Mouse (Mus musculus): ENCODE data around the gene Rnf135. TPM values are rescaled to one million over a fixed set of nuclear protein-coding genes. Genes with fewer than 3 reads are reported as not detected.
A peak's percentile ranks its signal among the peaks of the same experiment; 100 is the strongest.

Rnf135 gene
- total and polyA plus RNA-seq, 3 experiments: 10.9 to 12.4 (median 11.3) TPM

DNA sequence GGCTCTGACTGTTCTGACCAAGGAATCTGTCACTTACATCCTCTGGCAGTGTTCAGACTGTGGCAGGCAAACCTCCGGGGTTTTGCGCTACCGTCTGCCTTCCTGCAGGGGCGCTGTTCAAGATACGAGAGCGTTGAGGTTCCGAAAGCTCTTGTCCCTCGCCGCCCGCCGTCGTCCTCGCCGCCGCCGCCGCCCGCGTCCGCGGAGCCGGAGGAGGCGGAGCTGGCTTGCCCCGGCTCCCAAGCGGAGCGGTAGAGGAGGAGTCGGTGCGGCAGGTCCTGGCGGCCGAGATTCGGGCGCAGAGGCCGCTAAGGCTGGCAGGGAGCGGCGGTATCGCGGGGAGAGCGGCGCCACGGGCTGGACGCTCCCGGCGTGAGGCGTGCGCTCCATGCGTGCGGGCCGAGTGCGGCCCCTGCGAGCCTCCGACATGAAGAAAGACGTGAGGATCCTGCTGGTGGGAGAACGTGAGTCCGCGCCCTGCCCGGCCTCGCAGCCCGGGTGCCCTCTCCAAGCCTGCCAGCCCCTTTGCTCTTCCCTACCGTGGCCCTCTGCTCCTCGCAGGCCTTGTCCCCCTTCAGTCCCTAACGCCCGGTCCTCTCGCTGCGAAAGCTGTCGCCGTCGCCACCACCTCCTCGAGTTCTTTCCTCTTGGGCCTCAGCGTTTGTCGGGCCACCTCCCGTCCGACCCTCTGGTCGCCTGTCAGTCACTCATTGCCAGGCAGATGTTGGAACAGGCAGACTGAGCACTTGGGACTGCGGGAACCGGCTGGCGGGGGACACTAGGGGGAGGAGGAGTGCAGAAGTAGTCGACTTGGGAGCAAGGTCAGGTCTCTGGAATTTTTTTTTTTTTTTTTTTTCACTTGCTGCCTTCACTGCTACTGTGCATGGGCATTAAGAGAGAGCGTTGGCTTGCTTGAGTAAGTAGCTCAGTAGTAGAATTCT is 25.5 kb downstream of the Rnf135 start, which contains the start of gene Rhot1 (continued):
- TF ChIP-seq USF2 (conservative IDR thresholded peaks at IDR 0.05; ENCODE audit: low read depth, low read length): no peak

DNA sequence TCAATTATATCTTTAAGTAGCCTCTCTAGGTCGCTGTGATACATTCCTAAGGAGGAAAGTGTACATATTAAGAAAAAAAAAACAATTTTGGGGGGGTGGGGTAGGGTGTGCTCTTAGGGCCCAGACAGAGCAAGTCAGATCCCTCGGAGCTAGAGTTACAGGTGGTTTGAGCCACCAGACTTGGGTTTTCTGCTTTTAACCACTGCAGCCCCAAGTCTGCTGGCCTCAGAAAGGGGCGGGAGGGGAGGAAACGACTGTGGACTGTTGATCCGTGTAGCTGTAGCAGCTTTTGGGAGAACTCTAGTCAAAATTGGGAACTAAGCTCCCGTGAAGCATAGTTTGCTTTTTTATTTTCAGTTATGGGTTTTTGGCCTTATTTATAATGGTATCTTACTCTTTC is 26.7 kb downstream of the Rnf135 start:
- Histone ChIP-seq H3K36me3 (replicated peaks in 1 of 2; ENCODE audit: control insufficient read depth in 1 of 2, insufficient read depth in 1 of 2, low read length in 1 of 2) (peaks cover 12 to 34% of the 10 kb centered on the region in 2 experiments), H3K79me2 (replicated peaks; ENCODE audit: control insufficient read depth, extremely low read depth, insufficient read depth, poor library complexity, severe bottlenecking) (peaks cover 22% of the 10 kb centered on the region), H3K27ac (ENCODE audit: insufficient read depth, low read depth) (no peak overlapping the region), H3K27me3 (replicated peaks) (no peaks in the 10 kb centered on the region), H3K4me3 (replicated peaks in 1 of 3; ENCODE audit: low read depth in 2 of 3, low read length in 2 of 3, poor library complexity in 1 of 3) (peak overlapping the region in 2 of 3 experiments; percentile 97 to 100), H3K9me3 (replicated peaks; ENCODE audit: low read length) (no peaks in the 10 kb centered on the region), H3K4me2 (ENCODE audit: insufficient read depth, low read depth, poor library complexity, severe bottlenecking) (peak overlapping the region; percentile 55), H3K4me1 (ENCODE audit: control insufficient read depth in 1 of 2, insufficient read depth in 2 of 2) (peaks cover 2 to 29% of the 10 kb centered on the region in 2 experiments; a peak in 3 of 4 replicates), H3K9ac (ENCODE audit: insufficient read depth, low read depth) (peak overlapping the region; percentile 87)
- TF ChIP-seq MAFK (IDR thresholded peaks at IDR 0.05; ENCODE audit: insufficient replicate concordance, low read length): no peak
- TF ChIP-seq E2F4 (IDR thresholded peaks at IDR 0.05; ENCODE audit: insufficient replicate concordance, low read depth, low read length): no peak
- no peak for TF ChIP-seq PAX5 (IDR thresholded peaks at IDR 0.05; ENCODE audit: low read length)
- no peak for TF ChIP-seq EP300 (IDR thresholded peaks at IDR 0.05; ENCODE audit: low read length)
- no peak for TF ChIP-seq GABPA (IDR thresholded peaks at IDR 0.05; ENCODE audit: insufficient replicate concordance, low read depth, low read length)
- in situ Hi-C loops (cut with MboI; ENCODE audit: low pct_ligation_motif_present, low pct_unique_long_range_greater_than_20kb, low sequenced_read_pairs): no loop called here
- dilution Hi-C loops (cut with MboI; ENCODE audit: extremely low pct_ligation_motif_present, extremely low pct_unique_long_range_greater_than_20kb, low sequenced_read_pairs): no loop called here
- peak; percentile 56 for DNase-seq (ENCODE audit: extremely low read depth)

DNA sequence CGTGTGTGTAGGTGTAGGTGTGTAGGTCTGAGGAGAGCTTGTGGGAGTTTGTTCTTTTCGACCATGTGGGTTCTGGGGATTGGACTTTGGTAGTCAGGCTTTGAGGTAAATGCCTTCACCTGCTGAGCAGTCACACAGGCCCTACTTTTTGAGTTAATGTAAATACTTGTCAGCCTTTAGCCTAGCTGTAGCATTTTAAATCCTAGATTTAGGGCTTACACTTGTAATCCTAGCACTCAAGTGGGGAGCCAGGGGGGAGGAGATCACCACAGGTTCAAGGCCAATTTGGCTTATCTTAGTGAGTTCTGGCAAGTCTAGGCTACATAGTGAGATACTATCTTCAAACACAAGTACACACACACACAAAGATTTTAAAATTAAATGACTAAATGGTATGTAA is 28.6 kb downstream of the Rnf135 start:
- H3K27me3 ChIP-seq (replicated peaks): no peaks in the 10 kb centered on the region
- H3K4me2 ChIP-seq (ENCODE audit: insufficient read depth, low read depth, poor library complexity, severe bottlenecking): no peak overlapping the region
- no peaks in the 10 kb centered on the region for H3K9me3 ChIP-seq (replicated peaks; ENCODE audit: low read length)
- dilution Hi-C loops (cut with MboI; ENCODE audit: extremely low pct_ligation_motif_present, extremely low pct_unique_long_range_greater_than_20kb, low sequenced_read_pairs) (no loop called here), in situ Hi-C loops (cut with MboI; ENCODE audit: low pct_ligation_motif_present, low pct_unique_long_range_greater_than_20kb, low sequenced_read_pairs) (no loop called here)
- no peak overlapping the region for H3K4me3 ChIP-seq (replicated peaks in 1 of 3; ENCODE audit: low read depth in 2 of 3, low read length in 2 of 3, poor library complexity in 1 of 3)
- no peak for DNase-seq (ENCODE audit: extremely low read depth)
- H3K79me2 ChIP-seq (replicated peaks; ENCODE audit: control insufficient read depth, extremely low read depth, insufficient read depth, poor library complexity, severe bottlenecking): peaks cover 29% of the 10 kb centered on the region
- H3K36me3 ChIP-seq (replicated peaks in 1 of 2; ENCODE audit: control insufficient read depth in 1 of 2, insufficient read depth in 1 of 2, low read length in 1 of 2): peaks cover 15 to 47% of the 10 kb centered on the region in 2 experiments
- H3K4me1 ChIP-seq (ENCODE audit: control insufficient read depth in 1 of 2, insufficient read depth in 2 of 2): peaks cover 2 to 29% of the 10 kb centered on the region in 2 experiments; a peak in 3 of 4 replicates
- TF ChIP-seq GABPA (IDR thresholded peaks at IDR 0.05; ENCODE audit: insufficient replicate concordance, low read depth, low read length) (no peak), UBTF (IDR thresholded peaks at IDR 0.05; ENCODE audit: low read depth, low read length) (no peak), RCOR1 (conservative IDR thresholded peaks at IDR 0.05; ENCODE audit: low read depth, low read length) (no peak), E2F4 (IDR thresholded peaks at IDR 0.05; ENCODE audit: insufficient replicate concordance, low read depth, low read length) (no peak), NELFE (IDR thresholded peaks at IDR 0.05; ENCODE audit: low read depth, low read length) (no peak), ELF1 (IDR thresholded peaks at IDR 0.05; ENCODE audit: low read depth, low read length) (no peak), JUND (conservative IDR thresholded peaks at IDR 0.05; ENCODE audit: low read depth, low read length) (no peak), NRF1 (IDR thresholded peaks at IDR 0.05; ENCODE audit: low read depth, low read length) (no peak), CTCF (conservative IDR thresholded peaks at IDR 0.05 in 1 of 2, IDR thresholded peaks at IDR 0.05 in 1 of 2; ENCODE audit: low read depth in 2 of 2, low read length in 2 of 2) (no peak), RAD21 (IDR thresholded peaks at IDR 0.05; ENCODE audit: low read depth, low read length) (no peak), MEF2A (IDR thresholded peaks at IDR 0.05; ENCODE audit: borderline replicate concordance, low read depth, low read length) (no peak), CHD1 (IDR thresholded peaks at IDR 0.05; ENCODE audit: low read depth, low read length) (no peak), TBP (conservative IDR thresholded peaks at IDR 0.05; ENCODE audit: low read depth, low read length) (no peak), MAZ (IDR thresholded peaks at IDR 0.05; ENCODE audit: low read depth, low read length) (no peak), MAX (IDR thresholded peaks at IDR 0.05; ENCODE audit: low read length) (no peak), POLR2A (IDR thresholded peaks at IDR 0.05; ENCODE audit: low read depth, low read length) (no peak)
- H3K9ac ChIP-seq (ENCODE audit: insufficient read depth, low read depth): no peak overlapping the region
- no peak overlapping the region for H3K27ac ChIP-seq (ENCODE audit: insufficient read depth, low read depth)

All from CH12.LX (cell line).